Mouse (Mus musculus) brain, adult 2 months (tissue): ENCODE measurements around the gene Ehd1.

Experiments
- DNase-seq: peaks from one replicate; pipeline ENCODE4 v3.0.0; 2011; ENCODE audit warnings: low read depth, low spot score

Gene Ehd1

GRCm38 (mm10) chr19:6260428-6260827 lies 16.1 kb upstream of the Ehd1 start:
- peak; percentile 31 for DNase-seq

GRCm38 (mm10) chr19:6260946-6261345 lies 15.6 kb upstream of the Ehd1 start:
- no peak for DNase-seq

DNA sequence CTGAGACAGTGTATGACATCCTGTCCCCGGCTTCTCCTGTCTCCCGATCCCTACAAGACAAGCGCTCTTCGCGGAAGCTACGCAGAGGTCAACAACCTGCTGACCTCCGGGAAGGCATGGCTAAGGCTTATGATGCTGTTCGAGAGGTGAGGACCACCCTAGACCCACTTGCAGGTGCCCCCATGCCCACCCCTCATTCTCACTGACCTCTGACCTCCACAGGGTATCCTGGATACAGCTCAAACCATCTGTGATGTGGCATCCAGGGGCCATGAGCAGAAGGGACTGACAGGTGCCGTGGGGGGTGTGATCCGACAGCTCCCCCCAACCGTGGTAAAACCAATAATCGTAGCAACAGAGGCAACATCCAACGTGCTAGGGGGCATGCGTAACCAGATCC lies 15.1 kb upstream of the Ehd1 start:
- no peak for DNase-seq

GRCm38 (mm10) chr19:6262222-6262621 lies 14.3 kb upstream of the Ehd1 start:
- peak; percentile 85 for DNase-seq

DNA sequence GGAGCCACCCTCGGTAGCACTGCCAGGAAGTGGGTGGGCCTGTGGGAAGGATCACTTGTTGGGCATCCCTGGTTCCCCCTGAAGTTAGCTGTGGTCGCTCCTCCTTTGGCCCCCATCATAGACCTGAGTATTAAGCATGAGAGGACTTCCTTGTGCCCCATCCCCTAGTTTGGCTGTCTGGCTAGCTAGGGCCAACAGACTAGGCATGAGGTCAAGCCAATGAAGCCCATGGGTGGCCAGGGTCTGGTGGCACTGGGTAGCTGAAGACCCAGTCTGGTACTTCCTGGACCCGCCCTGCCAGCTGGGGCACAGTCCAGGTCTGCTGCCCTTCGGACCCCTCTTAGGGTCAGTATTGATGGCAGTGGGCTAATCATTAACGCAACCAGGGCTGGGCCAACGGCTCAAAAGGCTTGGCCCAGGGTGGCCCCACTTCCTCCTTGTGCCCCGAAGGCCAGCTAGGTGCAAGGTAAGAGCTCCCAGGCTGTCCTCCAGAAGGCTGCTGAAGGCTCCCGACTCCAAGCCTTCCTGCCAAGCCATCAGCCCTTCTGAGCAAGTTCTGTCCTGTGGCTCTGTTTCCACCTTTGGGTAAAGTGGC lies 13.6 kb upstream of the Ehd1 start:
- DNase-seq, result no peak

DNA sequence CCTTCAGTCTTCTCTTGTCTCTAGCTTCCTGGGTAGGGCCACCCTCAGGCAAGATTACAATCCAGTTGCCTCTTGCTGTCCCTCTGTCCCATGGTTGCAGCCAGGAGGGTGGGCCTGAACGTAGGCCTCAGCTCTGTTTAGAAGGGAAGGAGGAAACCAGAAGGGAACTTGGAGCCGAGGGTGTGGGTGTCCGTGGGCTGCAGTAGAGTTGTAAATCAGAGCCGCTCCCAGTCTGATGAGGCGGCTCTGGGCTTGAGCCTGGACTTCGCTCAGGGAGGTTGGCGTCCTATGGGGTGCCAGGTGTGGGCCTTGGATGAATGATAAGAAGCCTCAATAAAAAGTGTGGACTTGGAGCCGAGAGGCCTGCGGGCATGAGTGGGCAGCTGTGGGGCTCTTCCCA lies 12.3 kb upstream of the Ehd1 start:
- peak; percentile 52 for DNase-seq

DNA sequence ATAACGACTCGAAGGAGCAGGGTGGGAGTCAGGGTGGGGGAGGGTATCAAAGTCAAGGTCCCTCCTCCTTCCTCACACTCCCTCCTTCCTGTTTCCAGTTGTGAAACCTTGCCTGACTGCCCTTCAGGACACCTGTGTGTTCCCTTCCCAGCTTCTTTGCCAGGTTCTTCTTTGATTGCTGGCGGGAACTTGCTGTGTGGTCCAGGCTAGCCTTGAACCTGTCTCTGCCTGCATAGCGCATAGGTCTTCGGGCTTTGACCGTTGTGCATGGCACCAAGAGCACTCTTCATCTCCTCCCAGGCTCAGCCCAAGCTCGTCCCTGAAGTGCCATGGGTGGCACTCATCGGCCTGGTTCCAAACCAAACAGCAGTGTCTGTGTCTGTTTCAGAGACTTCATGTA lies 11.6 kb upstream of the Ehd1 start:
- DNase-seq, result no peak

DNA sequence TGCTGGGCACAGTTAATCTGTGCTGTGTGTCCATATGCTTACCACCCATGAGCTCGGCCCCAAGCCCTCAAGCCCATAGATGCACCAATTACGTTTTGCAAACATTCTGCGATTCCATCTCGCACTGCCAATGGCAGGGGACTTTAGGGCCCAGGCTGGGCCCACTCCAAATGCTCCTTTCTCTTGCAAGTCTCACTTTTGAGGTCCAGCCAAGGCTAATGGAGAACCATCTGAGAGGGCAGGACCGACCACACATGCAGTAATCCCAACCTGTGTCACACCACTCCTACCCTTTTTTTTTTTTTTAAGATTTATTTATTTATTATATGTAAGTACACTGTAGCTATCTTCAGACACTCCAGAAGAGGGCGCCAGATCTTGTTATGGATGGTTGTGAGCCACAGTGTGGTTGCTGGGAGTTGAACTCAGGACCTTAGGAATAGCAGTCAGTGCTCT lies 10.8 kb upstream of the Ehd1 start:
- DNase-seq, result peak; percentile 66

- DNase-seq, result peak; percentile 98
These were observed 9.0 kb upstream of the Ehd1 start for GRCm38 (mm10) chr19:6267306-6268169.

- DNase-seq, result peak; percentile 95
These were observed 8.4 kb upstream of the Ehd1 start for GRCm38 (mm10) chr19:6268170-6268528.

- DNase-seq, result no peak
These were observed 7.8 kb upstream of the Ehd1 start for GRCm38 (mm10) chr19:6268670-6269132.

- DNase-seq, result no peak
These were observed 6.6 kb upstream of the Ehd1 start for GRCm38 (mm10) chr19:6269798-6270475.

GRCm38 (mm10) chr19:6270661-6271060 lies 5.9 kb upstream of the Ehd1 start:
- no peak for DNase-seq

- no peak for DNase-seq
These were observed 5.3 kb upstream of the Ehd1 start for GRCm38 (mm10) chr19:6271206-6271605.

GRCm38 (mm10) chr19:6272053-6272452 lies 4.5 kb upstream of the Ehd1 start:
- no peak for DNase-seq

GRCm38 (mm10) chr19:6272738-6273137 lies 3.8 kb upstream of the Ehd1 start:
- peak; percentile 82 for DNase-seq

DNA sequence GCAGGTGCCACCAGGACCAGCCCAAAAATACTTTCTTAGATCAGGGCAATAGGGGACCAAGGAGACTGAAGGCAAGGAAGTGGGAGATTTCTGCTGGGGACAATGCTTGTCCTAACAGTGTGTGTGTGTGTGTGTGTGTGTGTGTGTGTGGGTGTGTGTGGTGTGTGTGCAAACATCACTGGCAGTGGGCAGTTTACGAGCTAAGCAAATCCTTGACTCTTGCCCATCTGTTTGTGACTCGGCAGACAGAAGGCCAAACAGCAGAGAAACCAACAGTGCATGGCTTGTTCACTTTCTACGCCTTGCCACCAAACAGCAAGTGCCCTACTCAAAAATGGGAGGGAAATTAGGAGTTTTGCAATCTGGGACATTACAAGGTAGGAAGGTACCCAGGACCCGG lies 2.9 kb upstream of the Ehd1 start:
- no peak for DNase-seq

GRCm38 (mm10) chr19:6273998-6274608 lies 2.4 kb upstream of the Ehd1 start:
- DNase-seq, result no peak

DNA sequence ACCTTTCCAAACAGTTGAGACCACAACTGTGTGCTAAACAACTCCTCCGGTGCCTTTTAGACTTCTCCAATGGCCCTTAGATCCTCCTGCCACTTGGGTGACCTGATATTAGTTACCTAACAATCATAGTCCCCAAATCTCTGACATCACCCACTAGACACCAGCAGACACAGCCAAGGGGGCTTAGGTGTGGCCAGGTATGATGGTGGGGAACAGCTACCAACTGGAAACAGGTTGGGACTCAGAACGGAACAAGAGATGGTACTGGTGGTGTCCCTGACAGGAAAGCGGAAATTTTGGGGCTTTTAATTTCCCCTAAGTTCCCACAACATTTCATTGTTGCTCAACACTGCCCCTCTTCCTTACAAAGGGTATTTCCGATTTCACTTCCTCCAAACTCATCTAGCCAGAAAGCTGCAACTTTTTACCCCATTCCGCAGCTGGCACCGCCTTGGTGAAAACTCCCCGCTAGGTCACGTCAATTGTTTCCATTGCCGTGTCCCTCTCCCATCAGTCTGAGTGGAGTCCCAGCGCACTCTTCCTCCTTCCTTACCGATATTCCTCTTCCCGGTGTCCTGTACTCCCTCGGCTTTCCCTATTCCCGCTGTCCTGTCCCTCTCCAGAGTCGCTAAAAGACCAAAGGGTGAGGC lies 660 bp upstream of the Ehd1 start:
- peak; percentile 29 for DNase-seq

- peak; percentile 81 for DNase-seq
These were observed 1.3 kb downstream of the Ehd1 start for GRCm38 (mm10) chr19:6277661-6278438.
